Mouse (Mus musculus): ENCODE measurements around the gene Wfdc21.

DNA sequence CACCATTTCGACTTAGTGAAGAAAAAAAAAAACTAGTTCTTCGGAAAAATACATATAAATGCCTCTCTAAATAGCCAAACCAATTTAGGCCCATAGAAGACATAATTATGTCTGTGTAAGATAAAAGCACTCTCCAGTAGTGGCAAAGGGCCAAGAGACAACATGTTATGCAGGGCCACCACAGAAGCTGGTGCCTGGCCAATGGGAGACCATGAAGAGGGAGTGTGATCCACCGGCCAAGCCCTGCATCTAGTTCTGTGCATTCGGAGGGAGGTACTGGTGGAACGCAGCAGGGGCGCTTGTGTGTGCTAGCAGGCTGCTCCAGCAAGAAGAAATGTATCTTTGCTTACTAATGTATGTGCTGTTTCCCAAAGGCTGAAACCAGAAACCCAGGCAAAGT lies 49.4 kb downstream of the Wfdc21 start:
- TF ChIP-seq CTCF (IDR thresholded peaks at IDR 0.05; ENCODE audit: control insufficient read depth, insufficient read depth, low read length) (no peak), POLR2A (IDR thresholded peaks at IDR 0.05; ENCODE audit: borderline replicate concordance, control insufficient read depth, low read depth, low read length) (no peak)

All from bone marrow, adult 2 months (tissue).